Mouse (Mus musculus): ENCODE measurements around the gene Gpr142. TPM values are rescaled to one million over a fixed set of nuclear protein-coding genes. Genes with fewer than 3 reads are reported as not detected.

Gene Gpr142
- total RNA-seq, 1 experiment, result 0.27 TPM

- Histone ChIP-seq H3K27ac (ENCODE audit: insufficient read depth, low read depth, low read length, poor library complexity, severe bottlenecking) (no peak overlapping the region), H3K9ac (ENCODE audit: insufficient read depth, low read depth, low read length, poor library complexity, severe bottlenecking) (peak overlapping the region; percentile 13; the same call in 1 of the 2 replicates), H3K9me3 (ENCODE audit: control insufficient read depth, insufficient read depth, low read depth, low read length) (no peaks in the 10 kb centered on the region; the same call in 1 of the 2 replicates), H3K4me3 (ENCODE audit: insufficient read depth in 1 of 2, low read depth in 1 of 2, low read length in 2 of 2, poor library complexity in 1 of 2, severe bottlenecking in 1 of 2) (peak overlapping the region; percentile 2 to 49; a peak in 3 of 4 replicates), H3K36me3 (ENCODE audit: control insufficient read depth, insufficient read depth, low read length, poor library complexity, severe bottlenecking) (no peaks in the 10 kb centered on the region), H3K4me1 (ENCODE audit: control insufficient read depth in 2 of 2, insufficient read depth in 2 of 2, low read length in 2 of 2, poor library complexity in 1 of 2) (peaks cover 9 to 20% of the 10 kb centered on the region in 2 experiments; a peak in 3 of 4 replicates)
- TF ChIP-seq ZC3H11A (IDR thresholded peaks at IDR 0.05; ENCODE audit: borderline replicate concordance, low read depth, low read length) (no peak), ZNF384 (IDR thresholded peaks at IDR 0.05; ENCODE audit: low read depth, low read length) (no peak), CHD2 (IDR thresholded peaks at IDR 0.05; ENCODE audit: low read depth, low read length) (no peak), MAFK (IDR thresholded peaks at IDR 0.05; ENCODE audit: insufficient read depth, low read depth, low read length) (no peak)
- in situ Hi-C loops (cut with MboI; ENCODE audit: low sequenced_read_pairs in 2 of 2, unreplicated experiment in 2 of 2), result no loop called here
- no peak for DNase-seq (ENCODE audit: low read depth, low spot score)
These were observed 45.2 kb downstream of the Gpr142 start for GRCm38 (mm10) chr11:114843818-114844463.

DNA sequence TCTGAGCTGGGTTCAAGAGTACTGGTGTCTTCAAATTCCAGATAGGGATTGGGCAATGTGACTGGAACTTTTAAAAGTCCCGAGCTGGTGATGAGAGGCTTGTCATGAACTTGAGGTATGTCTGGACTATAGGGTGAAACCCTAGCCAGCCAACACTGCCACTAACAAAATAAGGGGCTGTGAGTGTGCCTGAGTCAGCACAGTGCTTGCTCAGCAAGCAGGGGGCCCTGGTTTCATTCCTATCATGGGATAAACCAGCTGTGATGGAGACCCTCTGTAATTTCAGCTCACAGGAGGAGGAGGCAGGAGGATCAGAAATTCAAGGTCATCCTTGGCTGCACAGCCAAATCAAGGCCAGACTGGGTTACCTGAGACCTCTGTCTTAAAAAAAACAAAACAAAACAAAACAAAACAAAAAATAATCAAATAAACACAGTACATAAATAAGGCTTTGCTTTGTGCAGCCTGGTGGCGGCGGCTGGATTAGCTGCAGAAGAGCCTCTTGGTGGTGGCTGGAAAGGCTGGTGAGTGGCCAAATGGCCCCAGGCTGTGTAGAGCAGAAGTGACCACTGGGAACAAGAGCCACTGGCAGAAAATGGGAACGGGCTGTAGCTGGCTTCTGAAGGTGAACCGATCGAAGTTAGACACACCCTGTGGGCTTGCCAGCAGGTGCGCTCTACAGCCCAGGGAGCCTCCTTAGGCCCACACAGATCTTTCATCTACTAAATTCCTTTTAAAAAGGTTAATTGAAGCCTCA, 45.9 kb downstream of the Gpr142 start:
- H3K4me3 ChIP-seq (ENCODE audit: insufficient read depth in 1 of 2, low read depth in 1 of 2, low read length in 2 of 2, poor library complexity in 1 of 2, severe bottlenecking in 1 of 2), result 0 out of 4 replicates have a peak overlapping the region, but pooled peaks of 1 of the 2 experiments have one; percentile 49
- in situ Hi-C loops (cut with MboI; ENCODE audit: low sequenced_read_pairs in 2 of 2, unreplicated experiment in 2 of 2), result no loop called here
- H3K27ac ChIP-seq (ENCODE audit: insufficient read depth, low read depth, low read length, poor library complexity, severe bottlenecking), result no peak overlapping the region
- H3K4me1 ChIP-seq (ENCODE audit: control insufficient read depth in 2 of 2, insufficient read depth in 2 of 2, low read length in 2 of 2, poor library complexity in 1 of 2), result peaks cover 9 to 22% of the 10 kb centered on the region in 2 experiments; a peak in 3 of 4 replicates
- H3K9me3 ChIP-seq (ENCODE audit: control insufficient read depth, insufficient read depth, low read depth, low read length), result no peaks in the 10 kb centered on the region; the same call in 1 of the 2 replicates
- TF ChIP-seq ZNF384 (IDR thresholded peaks at IDR 0.05; ENCODE audit: low read depth, low read length) (no peak), CHD2 (IDR thresholded peaks at IDR 0.05; ENCODE audit: low read depth, low read length) (no peak), HCFC1 (IDR thresholded peaks at IDR 0.05; ENCODE audit: borderline replicate concordance, insufficient read depth, low read length) (no peak), MAFK (IDR thresholded peaks at IDR 0.05; ENCODE audit: insufficient read depth, low read depth, low read length) (no peak), ZC3H11A (IDR thresholded peaks at IDR 0.05; ENCODE audit: borderline replicate concordance, low read depth, low read length) (no peak)
- no peak for DNase-seq (ENCODE audit: low read depth, low spot score)
- H3K9ac ChIP-seq (ENCODE audit: insufficient read depth, low read depth, low read length, poor library complexity, severe bottlenecking), result no peak overlapping the region
- H3K36me3 ChIP-seq (ENCODE audit: control insufficient read depth, insufficient read depth, low read length, poor library complexity, severe bottlenecking), result no peaks in the 10 kb centered on the region

DNA sequence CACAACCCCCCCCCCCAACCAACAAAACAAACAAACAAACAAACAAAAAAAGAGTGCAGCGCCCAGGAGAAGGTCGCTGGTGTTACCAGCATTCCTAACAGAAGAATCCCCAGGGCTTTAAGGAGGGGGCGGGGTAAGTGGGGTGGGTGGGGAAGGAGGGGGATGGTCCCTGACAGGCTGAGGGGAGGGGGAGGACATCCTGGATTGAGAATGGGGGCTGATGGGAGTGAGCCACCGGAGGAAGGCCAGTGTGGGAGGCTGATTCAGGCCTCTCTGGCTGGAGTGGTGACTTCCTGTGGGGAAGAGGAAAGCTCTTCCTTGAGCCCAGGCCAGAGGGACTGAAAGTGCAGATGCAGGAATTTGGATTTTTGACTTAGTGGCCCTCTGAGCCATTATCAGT, 47.6 kb downstream of the Gpr142 start:
- no peak overlapping the region for H3K4me3 ChIP-seq (ENCODE audit: insufficient read depth in 1 of 2, low read depth in 1 of 2, low read length in 2 of 2, poor library complexity in 1 of 2, severe bottlenecking in 1 of 2)
- TF ChIP-seq ZNF384 (IDR thresholded peaks at IDR 0.05; ENCODE audit: low read depth, low read length), result no peak
- no peak for TF ChIP-seq CHD2 (IDR thresholded peaks at IDR 0.05; ENCODE audit: low read depth, low read length)
- TF ChIP-seq HCFC1 (IDR thresholded peaks at IDR 0.05; ENCODE audit: borderline replicate concordance, insufficient read depth, low read length), result no peak
- TF ChIP-seq MAFK (IDR thresholded peaks at IDR 0.05; ENCODE audit: insufficient read depth, low read depth, low read length), result no peak
- no peak for TF ChIP-seq ZC3H11A (IDR thresholded peaks at IDR 0.05; ENCODE audit: borderline replicate concordance, low read depth, low read length)
- peaks cover 13 to 26% of the 10 kb centered on the region in 2 experiments; a peak in 3 of 4 replicates for H3K4me1 ChIP-seq (ENCODE audit: control insufficient read depth in 2 of 2, insufficient read depth in 2 of 2, low read length in 2 of 2, poor library complexity in 1 of 2)
- no peaks in the 10 kb centered on the region for H3K36me3 ChIP-seq (ENCODE audit: control insufficient read depth, insufficient read depth, low read length, poor library complexity, severe bottlenecking)
- H3K9ac ChIP-seq (ENCODE audit: insufficient read depth, low read depth, low read length, poor library complexity, severe bottlenecking), result no peak overlapping the region
- no peak overlapping the region for H3K27ac ChIP-seq (ENCODE audit: insufficient read depth, low read depth, low read length, poor library complexity, severe bottlenecking)
- in situ Hi-C loops (cut with MboI; ENCODE audit: low sequenced_read_pairs in 2 of 2, unreplicated experiment in 2 of 2), result no loop called here
- DNase-seq (ENCODE audit: low read depth, low spot score), result no peak
- no peaks in the 10 kb centered on the region for H3K9me3 ChIP-seq (ENCODE audit: control insufficient read depth, insufficient read depth, low read depth, low read length)

DNA sequence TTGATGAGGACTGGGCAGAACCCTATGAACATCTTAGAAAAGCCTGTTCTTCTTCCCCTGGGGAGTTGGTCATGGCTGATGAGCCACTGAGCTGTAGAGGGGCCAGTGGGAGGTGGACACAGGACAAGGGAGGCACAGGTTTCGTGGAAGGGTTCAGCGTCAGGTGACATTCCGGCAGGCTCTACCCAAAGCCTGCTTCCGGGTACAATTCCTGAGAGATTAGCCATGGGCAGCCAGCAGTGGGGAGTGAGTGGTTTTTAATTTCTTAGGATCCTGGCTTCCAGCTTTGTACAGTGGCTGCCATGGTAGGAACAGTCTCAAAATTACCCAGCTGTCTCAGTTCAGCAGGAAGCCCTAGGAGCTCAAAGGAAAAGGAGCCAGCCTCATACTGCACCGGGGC, 48.3 kb downstream of the Gpr142 start:
- in situ Hi-C loops (cut with MboI; ENCODE audit: low sequenced_read_pairs in 2 of 2, unreplicated experiment in 2 of 2), result no loop called here
- DNase-seq (ENCODE audit: low read depth, low spot score), result no peak
- peaks cover 13 to 26% of the 10 kb centered on the region in 2 experiments; a peak in 3 of 4 replicates for H3K4me1 ChIP-seq (ENCODE audit: control insufficient read depth in 2 of 2, insufficient read depth in 2 of 2, low read length in 2 of 2, poor library complexity in 1 of 2)
- no peak for TF ChIP-seq HCFC1 (IDR thresholded peaks at IDR 0.05; ENCODE audit: borderline replicate concordance, insufficient read depth, low read length)
- TF ChIP-seq ZNF384 (IDR thresholded peaks at IDR 0.05; ENCODE audit: low read depth, low read length), result no peak
- no peak for TF ChIP-seq ZC3H11A (IDR thresholded peaks at IDR 0.05; ENCODE audit: borderline replicate concordance, low read depth, low read length)
- TF ChIP-seq MAFK (IDR thresholded peaks at IDR 0.05; ENCODE audit: insufficient read depth, low read depth, low read length), result no peak
- no peak for TF ChIP-seq CHD2 (IDR thresholded peaks at IDR 0.05; ENCODE audit: low read depth, low read length)
- no peak overlapping the region for H3K27ac ChIP-seq (ENCODE audit: insufficient read depth, low read depth, low read length, poor library complexity, severe bottlenecking)
- H3K9me3 ChIP-seq (ENCODE audit: control insufficient read depth, insufficient read depth, low read depth, low read length), result no peaks in the 10 kb centered on the region
- no peaks in the 10 kb centered on the region for H3K36me3 ChIP-seq (ENCODE audit: control insufficient read depth, insufficient read depth, low read length, poor library complexity, severe bottlenecking)
- no peak overlapping the region for H3K9ac ChIP-seq (ENCODE audit: insufficient read depth, low read depth, low read length, poor library complexity, severe bottlenecking)
- no peak overlapping the region for H3K4me3 ChIP-seq (ENCODE audit: insufficient read depth in 1 of 2, low read depth in 1 of 2, low read length in 2 of 2, poor library complexity in 1 of 2, severe bottlenecking in 1 of 2)

All from ES-E14 (cell line).